Mouse (Mus musculus) stomach, postnatal 0 days (tissue): ENCODE measurements around the gene Hspa12b.
A peak's percentile ranks its signal among the peaks of the same experiment; 100 is the strongest.

Experiments used
- CTCF ChIP-seq: IDR thresholded peaks from 2 replicates; pipeline ENCODE4 v1.5.1; 2016; ENCODE audit warnings: antibody characterized with exemption, low read depth, mild to moderate bottlenecking, moderate library complexity
- EP300 ChIP-seq: optimal IDR thresholded peaks from 2 replicates; pipeline ENCODE3; 2016; ENCODE audit warnings: antibody characterized with exemption

DNA sequence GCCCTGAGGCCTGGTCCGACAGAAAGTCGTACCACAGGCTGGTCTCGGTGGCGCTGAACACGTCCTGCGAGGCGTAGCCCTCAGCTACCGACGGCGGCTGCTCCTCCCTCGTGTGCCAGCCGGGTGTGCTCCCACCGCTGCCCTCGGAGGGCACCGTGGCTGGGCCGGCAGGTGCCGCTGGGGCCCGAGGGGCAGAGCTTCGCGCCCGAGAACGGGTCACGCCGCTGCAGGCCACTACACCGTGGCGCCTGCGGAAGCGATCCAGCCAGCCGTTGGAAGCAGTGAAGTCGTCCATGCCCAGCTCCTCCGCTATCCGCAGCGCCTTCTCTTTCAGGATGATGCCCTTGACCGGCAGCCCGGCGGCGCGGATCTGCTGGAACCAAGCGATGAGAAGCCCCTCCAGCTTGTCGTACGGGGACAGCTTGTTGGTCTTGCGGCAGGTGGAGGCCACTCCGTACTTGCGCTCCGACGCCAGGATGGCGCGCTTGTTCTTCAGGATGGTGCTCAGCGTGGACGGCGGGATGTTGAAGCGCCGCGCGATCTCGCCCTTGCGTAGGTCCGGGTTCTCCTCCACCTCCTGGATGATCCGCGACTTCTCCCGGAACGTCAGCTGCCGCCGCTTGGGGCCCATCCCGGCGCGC is 52.3 kb downstream of the Hspa12b start:
- peak; percentile 10; the same call in 1 of the 2 replicates for TF ChIP-seq CTCF
- TF ChIP-seq EP300, result no peak
